Mouse (Mus musculus): ENCODE data around the gene Acacb.

The Acacb gene

GRCm38 (mm10) chr5:114137481-114138276 is 8.7 kb upstream of the Acacb start:
- DNase-seq: no peak

GRCm38 (mm10) chr5:114138277-114139164 is 7.8 kb upstream of the Acacb start:
- no peak for DNase-seq

- DNase-seq: no peak
These were observed 7.2 kb upstream of the Acacb start for GRCm38 (mm10) chr5:114139175-114139574.

GRCm38 (mm10) chr5:114147043-114147972 is 973 bp downstream of the Acacb start:
- DNase-seq: no peak

- DNase-seq: no peak
These were observed 6.2 kb downstream of the Acacb start for GRCm38 (mm10) chr5:114152359-114153092.

- DNase-seq: peak; percentile 17
These were observed 7.2 kb downstream of the Acacb start for GRCm38 (mm10) chr5:114153490-114153889.

- DNase-seq: no peak
These were observed 8.4 kb downstream of the Acacb start for GRCm38 (mm10) chr5:114154765-114155164.

- DNase-seq: no peak
These were observed 9.0 kb downstream of the Acacb start for GRCm38 (mm10) chr5:114155168-114155933.

- DNase-seq: no peak
These were observed 10.9 kb downstream of the Acacb start for GRCm38 (mm10) chr5:114157236-114157635.

- DNase-seq: no peak
These were observed 15.1 kb downstream of the Acacb start for GRCm38 (mm10) chr5:114161424-114161823.

- no peak for DNase-seq
These were observed 15.9 kb downstream of the Acacb start for GRCm38 (mm10) chr5:114162106-114162815.

- no peak for DNase-seq
These were observed 16.9 kb downstream of the Acacb start for GRCm38 (mm10) chr5:114163117-114163696.

- DNase-seq: no peak
These were observed 24.0 kb downstream of the Acacb start for GRCm38 (mm10) chr5:114170345-114170744.

GRCm38 (mm10) chr5:114172936-114173335 is 26.6 kb downstream of the Acacb start:
- DNase-seq: no peak

- no peak for DNase-seq
These were observed 27.1 kb downstream of the Acacb start for GRCm38 (mm10) chr5:114173458-114173857.

GRCm38 (mm10) chr5:114173877-114174581 is 27.7 kb downstream of the Acacb start:
- no peak for DNase-seq

GRCm38 (mm10) chr5:114174639-114175038 is 28.3 kb downstream of the Acacb start:
- DNase-seq: peak; percentile 25

GRCm38 (mm10) chr5:114175596-114176171 is 29.3 kb downstream of the Acacb start:
- DNase-seq: peak; percentile 68

Measured in thymus, postnatal 25 days (tissue).